Mouse (Mus musculus) forebrain, postnatal 0 days (tissue): ENCODE results near the gene P4ha2. TPM values are rescaled to one million over a fixed set of nuclear protein-coding genes. Genes with fewer than 3 reads are reported as not detected.

Experiments used
- ATAC-seq: fragments of 200-750 bp; cut with Nextera tagmentation; 2 replicates; pipeline ENCODE4 v1.8.0; 2017; ENCODE audit warnings: mild to moderate bottlenecking, moderate library complexity
- DNase-seq: peaks from one replicate; pipeline ENCODE4 v3.0.0-alpha.2; 2015
- H3K27ac ChIP-seq: fragments of 300-500 bp; sonication (generic); 2 replicates; pipeline ENCODE4 v1.5.1; 2014; ENCODE audit warnings: low read depth, mild to moderate bottlenecking, antibody characterized with exemption, low read length, moderate library complexity, mixed read lengths
- H3K27me3 ChIP-seq: fragments of 300-500 bp; sonication (generic); 2 replicates; pipeline ENCODE4 v1.6.1; 2014; ENCODE audit warnings: mild to moderate bottlenecking, low read length, mixed read lengths; ENCODE audit not compliant: insufficient read depth
- H3K36me3 ChIP-seq: fragments of 300-500 bp; sonication (generic); 2 replicates; pipeline ENCODE4 v1.6.1; 2014; ENCODE audit warnings: mild to moderate bottlenecking, moderate library complexity; ENCODE audit not compliant: insufficient read depth
- H3K4me1 ChIP-seq: fragments of 300-500 bp; sonication (generic); 2 replicates; pipeline ENCODE4 v1.6.1; 2014; ENCODE audit warnings: antibody characterized with exemption; ENCODE audit not compliant: insufficient read depth
- H3K4me2 ChIP-seq: fragments of 300-500 bp; sonication (generic); 2 replicates; pipeline ENCODE4 v1.6.1; 2014; ENCODE audit warnings: low read depth, mild to moderate bottlenecking, moderate library complexity
- H3K4me3 ChIP-seq: fragments of 300-500 bp; sonication (generic); 2 replicates; pipeline ENCODE4 v1.5.1; 2014; ENCODE audit warnings: low read depth, low read length, mixed read lengths
- H3K9ac ChIP-seq: fragments of 300-500 bp; sonication (generic); 2 replicates; pipeline ENCODE4 v1.6.1; 2014; ENCODE audit warnings: mild to moderate bottlenecking
- H3K9me3 ChIP-seq: fragments of 300-500 bp; sonication (generic); 2 replicates; pipeline ENCODE4 v1.6.1; 2016; ENCODE audit warnings: low read length
- CTCF ChIP-seq: sonication (generic); IDR thresholded peaks from 2 replicates; pipeline ENCODE4 v1.5.1; 2016; ENCODE audit warnings: antibody characterized with exemption, control low read depth, low read depth
- WGBS: fragments of 180-500 bp; shearing (Covaris S2); extraction: QIAGEN DNeasy Blood & Tissue Kit; methylation state at CpG from one replicate; pipeline ENCODE4 v1.1.7; 2014; 5-methylcytosine and 5-hydroxymethylcytosine counted together
- polyA plus RNA-seq: library from polyadenylated mRNA; unstranded; fragments of >200 nt; fragmentation: Nextera tagmentation; extraction: Ambion mirVana; gene quantifications from 2 replicates; pipeline ENCODE4 v1.2.1, GENCODE M21; 2015
- total RNA-seq: library from RNA; depleted of rRNA; stranded (reverse); fragments of >200 nt; gene quantifications from 2 replicates; pipeline ENCODE4 v1.2.3, GENCODE M21; 2014

The P4ha2 gene
- total and polyA plus RNA-seq, 2 experiments from 2014 or later = 6.1 to 9.8 TPM

- no peak for TF ChIP-seq CTCF
- Histone ChIP-seq H3K4me1 (no peaks in the 10 kb centered on the region), H3K4me3 (no peak overlapping the region), H3K4me2 (no peak overlapping the region), H3K27ac (no peak overlapping the region), H3K36me3 (no peaks in the 10 kb centered on the region), H3K9ac (no peak overlapping the region), H3K27me3 (no peaks in the 10 kb centered on the region), H3K9me3 (no peaks in the 10 kb centered on the region)
- WGBS = 81% methylated on average over 1 of the region's 1 CpGs
- ATAC-seq = no peak
- DNase-seq = no peak
Observed at GRCm38 (mm10) chr11:54084976-54085375, 14.9 kb upstream of the P4ha2 start.

- no peak for DNase-seq
- no peaks in the 10 kb centered on the region for H3K9me3 ChIP-seq
Observed at GRCm38 (mm10) chr11:54085816-54086215, 14.1 kb upstream of the P4ha2 start.

DNA sequence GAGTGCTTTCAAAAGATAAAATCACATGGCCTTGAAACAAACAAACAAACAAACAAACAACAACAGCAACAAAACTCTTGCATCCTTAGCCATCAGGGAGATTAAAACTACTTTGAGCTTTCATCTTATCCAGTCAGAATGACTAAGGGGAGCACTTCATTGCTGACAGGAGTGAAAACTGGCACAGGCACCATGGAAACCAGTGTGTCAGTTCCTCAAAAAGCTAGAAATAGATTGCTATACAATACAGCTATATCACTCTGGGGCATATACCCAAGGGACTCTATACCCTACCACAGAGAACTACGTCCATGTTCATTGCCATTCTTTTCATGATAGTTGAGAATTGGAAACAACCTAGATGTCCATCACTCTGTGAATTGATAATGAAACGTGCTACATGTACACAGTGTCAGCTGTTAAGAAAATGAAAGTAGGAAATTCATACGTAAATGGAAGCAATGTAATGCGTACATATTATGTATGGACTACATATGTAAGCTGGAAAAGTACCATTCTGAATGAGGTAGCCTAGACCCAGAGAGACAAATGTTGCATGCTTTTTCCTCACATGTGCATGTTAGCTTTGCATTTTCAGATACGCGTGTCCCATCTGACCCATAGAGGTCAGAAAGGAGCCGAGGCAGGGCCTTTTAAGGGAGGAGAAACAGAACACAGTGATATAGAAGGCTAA, 11.5 kb upstream of the P4ha2 start:
- Histone ChIP-seq H3K4me2 (no peak overlapping the region), H3K9me3 (no peaks in the 10 kb centered on the region), H3K9ac (no peak overlapping the region), H3K27me3 (no peaks in the 10 kb centered on the region), H3K4me3 (no peak overlapping the region), H3K27ac (no peak overlapping the region; the same call in 1 of the 2 replicates), H3K36me3 (no peaks in the 10 kb centered on the region), H3K4me1 (no peaks in the 10 kb centered on the region)
- 72% methylated on average over 7 of the region's 7 CpGs for WGBS
- no peak for TF ChIP-seq CTCF
- ATAC-seq (peak; percentile 61; the same call in 1 of the 2 replicates), DNase-seq (peak; percentile 49)

More at GRCm38 (mm10) chr11:54085816-54086215, 14.1 kb upstream of the P4ha2 start:
- 62% methylated on average over 5 of the region's 5 CpGs for WGBS
- H3K9ac ChIP-seq = no peak overlapping the region
- no peak overlapping the region for H3K4me3 ChIP-seq
- no peak overlapping the region for H3K27ac ChIP-seq
- no peak overlapping the region for H3K4me2 ChIP-seq
- no peaks in the 10 kb centered on the region for H3K27me3 ChIP-seq
- H3K4me1 ChIP-seq = no peaks in the 10 kb centered on the region
- no peaks in the 10 kb centered on the region for H3K36me3 ChIP-seq
- ATAC-seq = no peak
- 0 out of 2 replicates have a peak, but pooled peaks have one; percentile 15 for TF ChIP-seq CTCF

GRCm38 (mm10) chr11:54088947-54089317, 11.0 kb upstream of the P4ha2 start:
- ATAC-seq = peak; percentile 63
- 58% methylated on average over 5 of the region's 5 CpGs for WGBS
- no peak overlapping the region for H3K4me3 ChIP-seq

GRCm38 (mm10) chr11:54090091-54090879, 9.6 kb upstream of the P4ha2 start:
- 74% methylated on average over 1 of the region's 1 CpGs for WGBS

More at GRCm38 (mm10) chr11:54088947-54089317, 11.0 kb upstream of the P4ha2 start:
- TF ChIP-seq CTCF = peak; percentile 75
- no peaks in the 10 kb centered on the region for H3K36me3 ChIP-seq
- no peak overlapping the region for H3K9ac ChIP-seq
- peak; percentile 75 for DNase-seq
- no peak overlapping the region for H3K4me2 ChIP-seq
- no peak overlapping the region for H3K27ac ChIP-seq
- H3K27me3 ChIP-seq = no peaks in the 10 kb centered on the region
- H3K9me3 ChIP-seq = no peaks in the 10 kb centered on the region
- no peaks in the 10 kb centered on the region for H3K4me1 ChIP-seq

DNA sequence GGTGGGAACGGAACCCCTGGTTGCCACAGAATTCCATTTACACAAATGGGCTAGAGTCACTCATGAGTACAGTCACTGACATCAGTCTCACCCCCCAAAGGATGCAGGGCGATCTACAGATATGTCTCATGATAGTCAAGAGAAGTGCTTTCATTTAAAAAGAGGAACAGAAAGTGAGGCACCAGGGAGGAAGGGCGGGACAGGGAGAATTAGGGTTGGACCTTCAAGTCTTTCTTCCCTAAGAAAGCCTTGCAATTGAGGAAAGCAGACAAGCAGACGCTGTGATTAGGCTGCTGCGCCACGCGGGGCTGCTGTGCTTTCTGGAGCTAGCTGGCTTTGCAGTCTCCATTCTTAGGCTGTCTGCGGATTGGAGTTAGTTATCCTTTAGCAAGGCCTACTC, 8.2 kb upstream of the P4ha2 start:
- peak; percentile 48 for DNase-seq
- H3K4me3 ChIP-seq = no peak overlapping the region
- peak; percentile 14; the same call in 1 of the 2 replicates for TF ChIP-seq CTCF
- 48% methylated on average over 8 of the region's 8 CpGs for WGBS
- no peaks in the 10 kb centered on the region for H3K9me3 ChIP-seq
- no peak overlapping the region for H3K27ac ChIP-seq
- H3K4me2 ChIP-seq = no peak overlapping the region
- H3K27me3 ChIP-seq = no peaks in the 10 kb centered on the region
- peak; percentile 60 for ATAC-seq
- no peaks in the 10 kb centered on the region for H3K4me1 ChIP-seq
- no peaks in the 10 kb centered on the region for H3K36me3 ChIP-seq
- H3K9ac ChIP-seq = no peak overlapping the region

More at GRCm38 (mm10) chr11:54090091-54090879, 9.6 kb upstream of the P4ha2 start:
- Histone ChIP-seq H3K36me3 (no peaks in the 10 kb centered on the region), H3K9ac (no peak overlapping the region), H3K9me3 (no peaks in the 10 kb centered on the region), H3K27me3 (no peaks in the 10 kb centered on the region), H3K4me3 (no peak overlapping the region), H3K4me2 (no peak overlapping the region), H3K4me1 (no peaks in the 10 kb centered on the region), H3K27ac (no peak overlapping the region)
- DNase-seq = no peak
- ATAC-seq = no peak
- TF ChIP-seq CTCF = no peak

- H3K27me3 ChIP-seq = no peaks in the 10 kb centered on the region
- no peak overlapping the region for H3K27ac ChIP-seq
- H3K9me3 ChIP-seq = no peaks in the 10 kb centered on the region
- ATAC-seq (no peak), DNase-seq (no peak)
- no peaks in the 10 kb centered on the region for H3K4me1 ChIP-seq
- 71% methylated on average over 7 of the region's 7 CpGs for WGBS
- H3K4me3 ChIP-seq = no peak overlapping the region
- TF ChIP-seq CTCF = no peak
- no peak overlapping the region for H3K9ac ChIP-seq
- no peaks in the 10 kb centered on the region for H3K36me3 ChIP-seq
- no peak overlapping the region for H3K4me2 ChIP-seq
Observed at GRCm38 (mm10) chr11:54092188-54092587, 7.7 kb upstream of the P4ha2 start.
